Mouse (Mus musculus) NIH3T3 (cell line): Measurements from ENCODE around the gene Kdm2b.
A peak's percentile ranks its signal among the peaks of the same experiment; 100 is the strongest.

ENCODE experiments used
- DNase-seq: peaks from one replicate; pipeline ENCODE4 v3.0.0-alpha.2; 2012; ENCODE audit warnings: low read depth

Kdm2b gene

GRCm38 (mm10) chr5:122989551-122990330 is at the start of gene Kdm2b:
Kdm2b (minus strand) TSS chr5:122989823.
- peak; percentile 46 for DNase-seq

DNA sequence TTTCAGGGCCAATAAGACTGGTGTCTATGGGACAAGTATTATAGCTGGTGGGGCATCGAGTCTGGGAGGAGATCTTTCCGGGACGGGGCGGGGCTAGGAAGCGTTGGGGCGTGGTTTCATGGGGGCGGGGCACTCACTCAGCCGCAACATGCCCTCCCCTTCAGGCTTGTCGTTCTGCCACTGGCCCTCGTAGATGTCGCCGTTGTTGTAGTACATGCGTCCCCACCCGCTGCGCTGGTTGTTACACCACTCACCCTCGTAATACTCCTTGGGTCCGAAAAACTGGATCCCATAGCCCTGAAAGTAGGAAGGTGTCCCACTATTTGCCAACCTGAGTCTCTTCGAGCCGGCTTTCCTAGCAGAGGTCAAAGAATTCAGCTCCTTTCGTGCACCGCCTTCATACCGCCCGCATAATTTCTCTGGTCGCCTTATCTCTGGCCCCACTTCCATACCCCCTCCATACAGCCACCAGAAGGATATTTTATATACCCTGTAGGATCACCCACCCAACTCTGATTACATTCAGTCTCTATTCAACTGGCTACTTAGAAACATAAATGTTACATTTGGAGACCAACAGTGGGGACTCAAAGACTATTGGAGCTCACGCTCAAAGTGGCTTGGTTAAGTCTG is 49.6 kb upstream of the Kdm2b start:
- DNase-seq = no peak

DNA sequence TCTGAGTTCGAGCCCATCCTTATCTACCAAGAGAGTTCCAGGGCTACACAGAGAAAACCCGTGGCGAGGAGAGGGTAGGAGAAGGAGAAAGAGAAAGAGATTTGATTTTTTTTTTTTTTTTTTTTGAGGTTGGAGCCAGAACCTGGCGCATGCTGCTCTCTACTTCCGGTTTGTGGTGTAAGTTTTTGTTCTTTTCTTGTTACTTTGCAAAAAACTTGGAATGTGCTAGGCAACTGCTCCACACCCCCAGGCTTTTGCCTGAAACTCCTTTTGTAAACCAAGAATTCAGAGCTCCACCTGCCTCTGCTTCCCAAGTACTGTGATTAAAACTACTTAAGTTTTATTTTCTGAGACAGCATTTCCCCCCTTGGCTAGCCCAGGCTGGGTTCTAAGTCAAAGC is 48.5 kb upstream of the Kdm2b start:
- no peak for DNase-seq

DNA sequence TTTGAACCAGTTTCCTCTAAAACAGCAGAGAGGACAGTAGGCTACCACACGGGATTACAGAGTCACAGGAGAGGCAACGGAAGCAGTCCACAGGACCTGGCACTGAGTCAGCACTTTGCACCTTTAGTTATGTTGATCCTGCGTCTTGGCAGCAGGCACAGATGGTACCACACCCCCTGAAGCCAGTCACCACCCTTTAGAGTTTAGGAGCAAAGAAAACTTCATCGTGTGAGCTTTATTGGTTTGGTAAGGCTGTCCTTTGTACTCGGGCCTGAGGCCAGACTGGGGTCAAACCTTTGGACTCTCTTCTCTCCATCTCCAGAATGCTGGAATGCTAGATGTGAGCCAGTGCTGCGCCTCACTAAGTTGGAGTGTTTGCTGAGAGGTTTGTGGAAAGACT is 45.9 kb upstream of the Kdm2b start:
- DNase-seq = peak; percentile 51

DNA sequence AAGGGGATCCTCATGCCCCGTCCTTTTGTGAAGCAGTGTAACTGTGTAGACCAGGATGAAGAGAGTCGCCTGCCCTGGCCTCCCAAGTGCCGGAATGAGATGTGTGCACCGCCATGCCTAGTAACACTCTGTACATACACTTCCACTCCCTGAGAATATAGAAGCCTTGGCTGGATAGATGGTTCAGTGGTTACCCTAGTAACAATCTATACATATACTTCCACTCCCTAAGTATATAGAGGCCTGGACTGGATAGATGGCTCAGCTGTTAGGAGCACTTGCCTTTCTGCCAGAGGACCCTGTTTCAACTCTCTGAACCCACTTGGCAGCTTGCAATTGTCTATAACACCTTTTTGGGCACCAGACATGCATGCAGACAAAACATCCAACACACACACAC is 45.5 kb upstream of the Kdm2b start:
- no peak for DNase-seq

GRCm38 (mm10) chr5:123033646-123034160 is 44.1 kb upstream of the Kdm2b start:
- no peak for DNase-seq

GRCm38 (mm10) chr5:123031312-123031711 is 41.7 kb upstream of the Kdm2b start:
- DNase-seq = no peak

GRCm38 (mm10) chr5:123029729-123030128 is 40.1 kb upstream of the Kdm2b start:
- no peak for DNase-seq

- peak; percentile 9 for DNase-seq
These were observed 37.8 kb upstream of the Kdm2b start for GRCm38 (mm10) chr5:123027436-123027835.

- no peak for DNase-seq
These were observed 36.8 kb upstream of the Kdm2b start for GRCm38 (mm10) chr5:123026414-123026813.

DNA sequence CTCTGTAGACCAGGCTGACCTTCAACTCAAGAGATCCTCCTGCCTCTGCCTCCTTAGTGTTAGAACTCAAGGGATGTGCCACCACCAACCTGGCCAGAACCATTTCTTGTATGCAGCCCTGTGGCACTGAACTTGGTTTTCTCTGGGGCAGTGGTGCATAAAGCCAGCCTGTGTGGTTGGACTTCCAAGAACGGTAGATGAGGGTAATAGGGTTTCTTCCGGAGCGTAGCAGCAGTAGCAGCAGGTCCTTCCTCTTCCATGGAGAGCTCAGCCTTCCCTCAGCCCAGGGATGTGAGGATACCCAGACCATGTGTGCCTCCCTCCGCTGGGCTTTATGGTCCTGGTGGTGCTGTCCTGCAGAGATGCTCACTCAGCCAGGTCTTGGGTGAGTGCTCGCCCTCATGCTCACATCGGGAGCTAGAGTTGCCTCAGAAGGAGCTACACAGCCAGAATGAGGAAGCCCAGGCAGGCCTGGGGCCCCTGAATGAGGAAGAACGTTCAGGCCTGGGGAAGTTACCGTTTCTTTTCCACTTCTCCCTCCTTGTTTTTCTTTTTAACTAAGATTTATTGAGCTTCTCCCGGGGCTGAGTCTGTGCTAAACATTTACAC is 35.4 kb upstream of the Kdm2b start:
- DNase-seq = peak; percentile 9

- no peak for DNase-seq
These were observed 34.7 kb upstream of the Kdm2b start for GRCm38 (mm10) chr5:123024312-123024711.

GRCm38 (mm10) chr5:123023049-123023448 is 33.4 kb upstream of the Kdm2b start:
- peak; percentile 53 for DNase-seq

GRCm38 (mm10) chr5:123021438-123021837 is 31.8 kb upstream of the Kdm2b start:
- DNase-seq = no peak

- no peak for DNase-seq
These were observed 30.8 kb upstream of the Kdm2b start for GRCm38 (mm10) chr5:123020426-123020825.

DNA sequence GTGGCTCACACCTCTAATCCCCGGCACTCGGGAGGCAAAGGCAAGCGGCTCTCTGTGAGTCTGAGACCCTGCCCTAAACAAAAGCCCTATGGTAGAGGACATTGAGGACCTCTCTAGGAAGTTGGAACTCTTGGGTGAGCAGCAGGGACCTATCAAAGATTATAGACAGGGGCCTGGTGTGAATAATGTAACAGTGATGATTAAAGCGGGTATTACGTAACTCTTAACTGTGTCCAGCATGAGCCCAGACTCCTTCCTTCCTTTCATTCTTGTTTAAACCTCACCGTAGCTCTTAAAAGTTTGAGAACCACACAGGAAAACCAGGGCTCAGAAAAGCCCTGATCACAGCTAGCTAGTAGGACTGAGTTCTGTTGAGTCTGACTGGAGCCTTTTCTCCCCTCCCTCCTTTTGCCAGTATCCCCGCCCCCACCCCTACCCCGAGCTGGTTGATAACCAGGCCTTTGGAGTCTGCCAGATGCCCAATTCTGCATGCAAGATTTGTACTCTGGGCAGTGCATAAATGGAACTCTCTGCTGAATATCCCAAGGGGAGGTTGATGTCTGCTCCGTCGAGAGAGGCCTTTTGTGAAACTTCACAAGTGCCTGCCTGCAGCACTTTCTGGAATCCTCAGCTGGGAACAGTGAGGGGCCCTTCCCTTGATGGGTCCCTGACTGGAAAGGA is 29.9 kb upstream of the Kdm2b start:
- peak; percentile 54 for DNase-seq

DNA sequence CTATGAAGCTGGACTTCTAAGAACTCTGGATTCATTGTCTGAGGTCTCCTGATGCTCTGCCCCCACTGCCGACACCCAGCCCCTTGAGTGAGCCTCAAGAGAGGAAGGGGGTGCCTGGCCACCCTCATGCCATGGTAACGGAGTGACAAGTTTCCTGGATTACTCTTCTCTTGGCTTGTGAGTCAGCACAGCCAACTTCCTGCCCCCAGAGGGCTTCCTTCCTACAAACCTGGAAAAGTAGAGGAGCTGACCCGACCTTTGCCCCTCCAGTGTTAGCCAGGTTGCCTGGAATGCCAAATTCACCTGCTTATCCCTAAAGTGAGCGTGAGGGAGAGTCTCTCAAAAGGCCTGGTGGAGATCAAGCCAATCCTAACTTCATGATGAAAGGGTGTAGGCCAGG is 27.9 kb upstream of the Kdm2b start:
- no peak for DNase-seq

GRCm38 (mm10) chr5:123015915-123016314 is 26.3 kb upstream of the Kdm2b start:
- peak; percentile 33 for DNase-seq

DNA sequence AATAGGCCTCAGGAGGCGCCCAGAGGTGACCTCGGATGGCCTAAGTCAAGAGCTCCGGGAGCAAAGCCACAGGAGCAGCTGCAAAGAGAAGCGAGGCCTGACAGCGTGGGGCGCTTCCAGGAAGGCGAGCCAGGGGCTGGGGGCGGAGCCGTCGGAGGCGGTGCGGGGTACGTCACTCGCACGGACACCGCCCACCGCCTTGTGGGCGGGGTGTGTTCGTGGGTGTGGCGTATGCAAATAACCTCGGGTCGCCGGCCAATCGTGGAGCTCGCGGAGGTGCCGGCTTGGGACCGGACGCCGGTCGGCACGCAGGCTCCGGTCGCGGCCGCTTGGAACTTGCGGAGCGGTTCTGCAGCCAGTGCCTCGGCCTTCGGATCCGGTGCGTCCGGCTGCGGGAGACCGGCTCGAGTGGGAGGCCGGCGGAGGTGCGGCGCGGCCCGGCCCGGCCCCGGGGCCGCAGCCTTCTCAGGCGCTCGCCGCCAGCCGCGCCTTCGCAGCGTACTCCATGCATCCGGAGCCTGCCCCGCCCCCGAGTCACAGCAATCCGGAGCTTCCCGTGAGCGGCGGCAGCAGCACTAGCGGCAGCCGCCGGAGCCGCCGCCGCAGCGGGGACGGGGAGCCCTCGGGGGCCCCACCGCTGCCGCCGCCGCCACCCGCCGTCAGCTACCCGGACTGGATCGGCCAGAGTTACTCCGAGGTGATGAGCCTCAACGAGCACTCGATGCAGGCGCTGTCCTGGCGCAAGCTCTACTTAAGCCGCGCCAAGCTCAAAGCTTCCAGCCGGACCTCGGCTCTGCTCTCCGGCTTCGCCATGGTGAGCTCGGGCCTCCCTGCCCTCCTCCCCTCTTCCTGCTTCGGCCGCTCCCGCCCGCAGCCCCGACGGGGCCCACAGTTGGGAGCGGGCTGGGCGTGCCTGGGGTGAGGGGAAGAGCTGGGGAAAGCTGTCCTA is 25.4 kb upstream of the Kdm2b start, which contains the start of gene Orai1:
Gene Orai1, plus strand, starts transcription at position 322 of the 949 bp plus-strand sequence.
- peak; percentile 99 for DNase-seq

DNA sequence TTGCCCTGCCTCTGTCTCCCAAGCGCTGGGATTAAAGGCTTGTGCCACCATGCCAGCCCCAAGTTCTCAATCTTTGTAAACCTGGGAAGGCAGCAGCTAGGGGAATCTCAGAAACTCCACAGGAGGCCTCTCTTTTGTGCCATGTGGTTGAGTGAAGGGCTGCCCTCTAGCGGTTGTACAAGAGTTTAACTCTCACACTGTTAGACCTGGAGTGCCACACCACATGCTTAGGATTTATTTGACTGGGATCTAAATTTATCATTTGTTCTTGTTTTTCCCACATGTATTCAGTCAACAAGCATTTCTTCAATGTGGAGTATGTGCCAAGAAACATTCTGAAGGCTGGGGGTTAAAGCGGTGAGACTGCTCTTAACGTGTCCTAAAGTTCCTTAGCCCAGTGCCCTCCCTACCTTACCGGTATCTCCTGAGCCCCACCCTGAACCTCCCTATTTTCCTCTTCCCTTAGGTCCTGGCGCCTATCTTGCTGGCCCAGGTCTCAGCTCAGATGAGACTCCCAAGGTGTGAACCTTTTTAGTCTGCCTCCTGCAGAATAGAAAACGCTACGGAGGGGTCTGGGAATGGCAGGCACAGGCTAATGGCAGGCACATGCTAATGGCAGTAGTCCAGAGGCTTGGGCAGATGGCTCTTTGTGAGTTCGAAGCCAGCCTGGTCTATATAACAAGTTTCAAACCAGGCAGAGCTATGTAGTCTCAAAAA is 24.1 kb upstream of the Kdm2b start:
- peak; percentile 90 for DNase-seq
